Mouse (Mus musculus) stomach, postnatal 0 days (tissue): ENCODE measurements around the gene Gm3285. TPM values are rescaled to one million over a fixed set of nuclear protein-coding genes. Genes with fewer than 3 reads are reported as not detected.

ENCODE experiments used
- ATAC-seq: fragments of 200-750 bp; cut with Nextera tagmentation; 2 replicates; pipeline ENCODE4 v1.8.0; 2017; ENCODE audit not compliant: low FRiP score, low TSS enrichment
- DNase-seq: peaks from one replicate; pipeline ENCODE4 v3.0.0-alpha.2; 2016; ENCODE audit warnings: low spot score
- H3K27ac ChIP-seq: fragments of 300-500 bp; sonication (generic); replicated peaks from 2 replicates; pipeline ENCODE4 v1.5.1; 2014; ENCODE audit warnings: mild to moderate bottlenecking, control low read depth
- H3K27me3 ChIP-seq: fragments of 300-500 bp; sonication (generic); 2 replicates; pipeline ENCODE4 v1.6.1; 2014; ENCODE audit warnings: low read length; ENCODE audit not compliant: control insufficient read depth, insufficient read depth
- H3K36me3 ChIP-seq: fragments of 300-500 bp; sonication (generic); 2 replicates; pipeline ENCODE4 v1.6.1; 2014; ENCODE audit warnings: low read length, mixed read lengths; ENCODE audit not compliant: control insufficient read depth, insufficient read depth
- H3K4me1 ChIP-seq: fragments of 300-500 bp; sonication (generic); replicated peaks from 2 replicates; pipeline ENCODE4 v1.6.1; 2014; ENCODE audit warnings: antibody characterized with exemption; ENCODE audit not compliant: control insufficient read depth, insufficient read depth
- H3K4me2 ChIP-seq: fragments of 300-500 bp; sonication (generic); replicated peaks from 2 replicates; pipeline ENCODE4 v1.6.1; 2014; ENCODE audit warnings: low read depth, mild to moderate bottlenecking, control low read depth, moderate library complexity
- H3K4me3 ChIP-seq: fragments of 300-500 bp; sonication (generic); 2 replicates; pipeline ENCODE4 v1.5.1; 2014; ENCODE audit warnings: low read depth, low read length, control low read depth
- H3K9ac ChIP-seq: fragments of 300-500 bp; sonication (generic); 2 replicates; pipeline ENCODE4 v1.6.1; 2014; ENCODE audit warnings: mild to moderate bottlenecking, low read length, control low read depth, mixed read lengths
- H3K9me3 ChIP-seq: fragments of 300-500 bp; sonication (generic); 2 replicates; pipeline ENCODE4 v1.6.1; 2016; ENCODE audit warnings: low read length; ENCODE audit not compliant: control insufficient read depth
- CTCF ChIP-seq: IDR thresholded peaks from 2 replicates; pipeline ENCODE4 v1.5.1; 2016; ENCODE audit warnings: antibody characterized with exemption, low read depth, mild to moderate bottlenecking, moderate library complexity
- EP300 ChIP-seq: optimal IDR thresholded peaks from 2 replicates; pipeline ENCODE3; 2016; ENCODE audit warnings: antibody characterized with exemption
- WGBS: fragments of 180-500 bp; shearing (Covaris S2); extraction: QIAGEN DNeasy Blood & Tissue Kit; methylation state at CpG from one replicate; pipeline ENCODE4 v1.1.7; 2014; 5-methylcytosine and 5-hydroxymethylcytosine counted together
- polyA plus RNA-seq: library from polyadenylated mRNA; unstranded; fragments of >200 nt; fragmentation: Nextera tagmentation; extraction: Ambion mirVana; gene quantifications from 2 replicates; pipeline ENCODE4 v1.2.1, GENCODE M21; 2015

The Gm3285 gene
- not detected in 2 replicates for polyA plus RNA-seq

- DNase-seq = no peak
- WGBS = 52% methylated on average over 7 of the region's 7 CpGs
- no peaks in the 10 kb centered on the region for H3K27me3 ChIP-seq
- H3K9ac ChIP-seq = no peak within 1 kb of the TSS
- H3K4me3 ChIP-seq = no peak within 1 kb of the TSS
- no peak within 1 kb of the TSS for H3K27ac ChIP-seq
- H3K9me3 ChIP-seq = no peaks in the 10 kb centered on the region
- H3K4me1 ChIP-seq = no peaks in the 10 kb centered on the region
- H3K36me3 ChIP-seq = no peaks in the 10 kb centered on the region
- H3K4me2 ChIP-seq = no peak within 1 kb of the TSS
- TF ChIP-seq EP300 (no peak), CTCF (no peak)
- no peak for ATAC-seq
Measured at GRCm38 (mm10) chr10:77861675-77862074, at the start of gene Gm3285. Gm3285 (plus strand) TSS chr10:77861975.

- DNase-seq (no peak), ATAC-seq (no peak)
- WGBS = 41% methylated on average over 4 of the region's 4 CpGs
- no peaks in the 10 kb centered on the region for H3K9me3 ChIP-seq
- TF ChIP-seq EP300 = no peak
- TF ChIP-seq CTCF = no peak
- H3K27me3 ChIP-seq = no peaks in the 10 kb centered on the region
- no peak within 1 kb of the TSS for H3K4me3 ChIP-seq
- no peaks in the 10 kb centered on the region for H3K4me1 ChIP-seq
- H3K36me3 ChIP-seq = no peaks in the 10 kb centered on the region
- H3K27ac ChIP-seq = no peak within 1 kb of the TSS
- no peak within 1 kb of the TSS for H3K4me2 ChIP-seq
- H3K9ac ChIP-seq = no peak within 1 kb of the TSS
Measured at GRCm38 (mm10) chr10:77814382-77814781, 47.4 kb upstream of the Gm3285 start, which contains the start of gene Gm2696. Gm2696 (plus strand) TSS chr10:77814682.

GRCm38 (mm10) chr10:77815514-77815913, 46.3 kb upstream of the Gm3285 start:
- Histone ChIP-seq H3K4me2 (no peak overlapping the region), H3K36me3 (no peaks in the 10 kb centered on the region), H3K27me3 (no peaks in the 10 kb centered on the region), H3K9me3 (no peaks in the 10 kb centered on the region), H3K4me3 (no peak overlapping the region), H3K27ac (no peak overlapping the region), H3K9ac (no peak overlapping the region), H3K4me1 (no peaks in the 10 kb centered on the region)
- TF ChIP-seq CTCF (peak; percentile 68), EP300 (no peak)
- DNase-seq = peak; percentile 26
- no peak for ATAC-seq
- WGBS = 30% methylated on average over 5 of the region's 5 CpGs

GRCm38 (mm10) chr10:77818523-77818922, 43.3 kb upstream of the Gm3285 start:
- no peak overlapping the region for H3K9ac ChIP-seq
- H3K4me3 ChIP-seq = no peak overlapping the region
- H3K27ac ChIP-seq = no peak overlapping the region
- no peaks in the 10 kb centered on the region for H3K27me3 ChIP-seq
- TF ChIP-seq CTCF = no peak
- TF ChIP-seq EP300 = no peak
- WGBS = 96% methylated on average over 4 of the region's 4 CpGs
- ATAC-seq = no peak
- no peaks in the 10 kb centered on the region for H3K9me3 ChIP-seq
- no peaks in the 10 kb centered on the region for H3K4me1 ChIP-seq
- no peaks in the 10 kb centered on the region for H3K36me3 ChIP-seq
- H3K4me2 ChIP-seq = no peak overlapping the region
- no peak for DNase-seq

GRCm38 (mm10) chr10:77819203-77819602, 42.6 kb upstream of the Gm3285 start:
- 42% methylated on average over 4 of the region's 4 CpGs for WGBS

GRCm38 (mm10) chr10:77826951-77827350, 34.8 kb upstream of the Gm3285 start, which contains the start of gene Krtap10-4:
Krtap10-4 (minus strand) TSS chr10:77827095.
- WGBS = 50% methylated on average over 6 of the region's 6 CpGs
- Histone ChIP-seq H3K4me3 (no peak within 1 kb of the TSS), H3K9me3 (no peaks in the 10 kb centered on the region), H3K4me2 (no peak within 1 kb of the TSS), H3K4me1 (no peaks in the 10 kb centered on the region), H3K9ac (no peak within 1 kb of the TSS), H3K27ac (no peak within 1 kb of the TSS), H3K27me3 (no peaks in the 10 kb centered on the region), H3K36me3 (no peaks in the 10 kb centered on the region)
- ATAC-seq (peak; percentile 29; the same call in 1 of the 2 replicates), DNase-seq (no peak)
- TF ChIP-seq CTCF (no peak), EP300 (no peak)

More at GRCm38 (mm10) chr10:77819203-77819602, 42.6 kb upstream of the Gm3285 start:
- Histone ChIP-seq H3K4me2 (no peak overlapping the region), H3K36me3 (no peaks in the 10 kb centered on the region), H3K9me3 (no peaks in the 10 kb centered on the region), H3K27ac (no peak overlapping the region), H3K4me3 (no peak overlapping the region), H3K9ac (no peak overlapping the region), H3K27me3 (no peaks in the 10 kb centered on the region), H3K4me1 (no peaks in the 10 kb centered on the region)
- ATAC-seq (no peak), DNase-seq (no peak)
- TF ChIP-seq EP300 = no peak
- TF ChIP-seq CTCF = no peak
